Mouse (Mus musculus) liver, embryonic 11.5 days (tissue): ENCODE measurements at regions not wholly inside any gene's neighbourhood (a gene's known extent, or its start where the extent isn't known, plus 50 kb on each side); places are given as distances from the start of the nearest gene placed in this dataset.

Experiments used
- ATAC-seq: fragments of 200-750 bp; cut with Nextera tagmentation; replicated peaks from 2 replicates; pipeline ENCODE4 v1.8.0; 2017; ENCODE audit warnings: moderate number of reproducible peaks, mild to moderate bottlenecking, moderate TSS enrichment, moderate library complexity; ENCODE audit not compliant: low FRiP score
- DNase-seq: peaks from one replicate; pipeline ENCODE4 v3.0.0-alpha.2; 2017; ENCODE audit warnings: low spot score
- H3K27ac ChIP-seq: fragments of 300-500 bp; sonication (generic); 2 replicates; pipeline ENCODE4 v1.5.1; 2014; ENCODE audit warnings: mild to moderate bottlenecking, low read depth, low read length, control low read depth
- H3K27me3 ChIP-seq: fragments of 300-500 bp; sonication (generic); replicated peaks from 2 replicates; pipeline ENCODE4 v1.6.1; 2014; ENCODE audit warnings: low read length, mixed read lengths; ENCODE audit not compliant: control insufficient read depth, insufficient read depth
- H3K36me3 ChIP-seq: fragments of 300-500 bp; sonication (generic); 2 replicates; pipeline ENCODE4 v1.6.1; 2014; ENCODE audit warnings: mild to moderate bottlenecking, low read length, moderate library complexity, mixed read lengths; ENCODE audit not compliant: control insufficient read depth, insufficient read depth
- H3K4me1 ChIP-seq: fragments of 300-500 bp; sonication (generic); replicated peaks from 2 replicates; pipeline ENCODE4 v1.6.1; 2014; ENCODE audit warnings: low read length, mixed read lengths; ENCODE audit not compliant: control insufficient read depth, insufficient read depth
- H3K4me2 ChIP-seq: fragments of 300-500 bp; sonication (generic); 2 replicates; pipeline ENCODE4 v1.6.1; 2014; ENCODE audit warnings: mild to moderate bottlenecking, control low read depth, moderate library complexity
- H3K4me3 ChIP-seq: fragments of 300-500 bp; sonication (generic); 2 replicates; pipeline ENCODE4 v1.5.1; 2014; ENCODE audit warnings: low read depth, low read length, control low read depth
- H3K9ac ChIP-seq: fragments of 300-500 bp; sonication (generic); 2 replicates; pipeline ENCODE4 v1.6.1; 2014; ENCODE audit warnings: low read depth, low read length, control low read depth
- H3K9me3 ChIP-seq: fragments of 300-500 bp; sonication (generic); 2 replicates; pipeline ENCODE4 v1.6.1; 2016; ENCODE audit warnings: low read length, inconsistent platforms, mixed read lengths; ENCODE audit not compliant: control insufficient read depth
- WGBS: fragments of 180-500 bp; shearing (Covaris S2); extraction: QIAGEN DNeasy Blood & Tissue Kit; methylation state at CpG from one replicate; pipeline ENCODE4 v1.1.7; 2014; 5-methylcytosine and 5-hydroxymethylcytosine counted together

GRCm38 (mm10) chr15:11693772-11694270, 213.3 kb downstream of the Npr3 start:
- DNase-seq (no peak), ATAC-seq (no peak)
- no peak overlapping the region for H3K27ac ChIP-seq
- no peak overlapping the region for H3K4me3 ChIP-seq
- H3K4me1 ChIP-seq, result no peaks in the 10 kb centered on the region
- H3K27me3 ChIP-seq, result no peaks in the 10 kb centered on the region
- no peak overlapping the region for H3K9ac ChIP-seq
- WGBS, result 79% methylated on average over 14 of the region's 14 CpGs
- H3K4me2 ChIP-seq, result no peak overlapping the region
- no peaks in the 10 kb centered on the region for H3K36me3 ChIP-seq
- no peaks in the 10 kb centered on the region for H3K9me3 ChIP-seq

- no peak overlapping the region for H3K9ac ChIP-seq
- no peak for ATAC-seq
- no peaks in the 10 kb centered on the region for H3K4me1 ChIP-seq
- H3K4me2 ChIP-seq, result no peak overlapping the region
- H3K9me3 ChIP-seq, result no peaks in the 10 kb centered on the region
- no peak overlapping the region for H3K27ac ChIP-seq
- H3K4me3 ChIP-seq, result no peak overlapping the region
- DNase-seq, result no peak
- 81% methylated on average over 5 of the region's 5 CpGs for WGBS
- H3K27me3 ChIP-seq, result no peaks in the 10 kb centered on the region
- no peaks in the 10 kb centered on the region for H3K36me3 ChIP-seq
These were observed 242.2 kb downstream of the Npr3 start for GRCm38 (mm10) chr15:11664839-11665379.

- WGBS, result 76% methylated on average over 3 of the region's 3 CpGs
- no peak for ATAC-seq
These were observed 251.9 kb downstream of the Npr3 start for GRCm38 (mm10) chr15:11655168-11655567.

DNA sequence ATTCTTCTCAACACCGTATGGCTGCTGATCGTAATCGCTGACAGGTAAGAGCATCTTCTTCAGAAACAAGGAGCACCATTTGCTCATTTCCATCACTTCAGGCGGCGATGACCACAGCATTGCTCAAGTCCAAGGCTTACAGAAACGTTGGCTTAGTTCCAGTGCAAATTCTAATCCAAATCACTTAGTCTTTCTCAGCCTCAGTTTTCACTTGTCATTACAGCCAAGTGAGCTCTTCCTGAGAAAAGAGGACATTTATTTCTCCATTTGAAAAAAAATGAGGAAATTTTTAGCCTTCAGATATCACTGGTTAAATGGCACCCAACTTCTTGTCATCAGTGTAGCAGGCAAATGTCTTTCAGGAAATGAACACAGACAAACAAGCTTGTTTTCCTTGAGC, 246.8 kb upstream of the Tars start:
- Histone ChIP-seq H3K36me3 (no peaks in the 10 kb centered on the region), H3K4me3 (no peak overlapping the region), H3K4me2 (no peak overlapping the region), H3K27me3 (no peaks in the 10 kb centered on the region), H3K9me3 (no peaks in the 10 kb centered on the region), H3K4me1 (no peaks in the 10 kb centered on the region), H3K9ac (no peak overlapping the region), H3K27ac (no peak overlapping the region)
- DNase-seq, result no peak
- no peak for ATAC-seq
- 84% methylated on average over 6 of the region's 6 CpGs for WGBS

More at GRCm38 (mm10) chr15:11655168-11655567, 251.9 kb downstream of the Npr3 start:
- Histone ChIP-seq H3K4me3 (no peak overlapping the region), H3K4me2 (no peak overlapping the region), H3K9me3 (no peaks in the 10 kb centered on the region), H3K4me1 (no peaks in the 10 kb centered on the region), H3K36me3 (no peaks in the 10 kb centered on the region), H3K9ac (no peak overlapping the region), H3K27ac (no peak overlapping the region), H3K27me3 (no peaks in the 10 kb centered on the region)
- no peak for DNase-seq

GRCm38 (mm10) chr15:11644779-11645178, 245.3 kb upstream of the Tars start:
- no peak overlapping the region for H3K4me3 ChIP-seq
- 67% methylated on average over 7 of the region's 7 CpGs for WGBS
- no peak overlapping the region for H3K4me2 ChIP-seq
- no peaks in the 10 kb centered on the region for H3K36me3 ChIP-seq
- no peak for DNase-seq
- no peaks in the 10 kb centered on the region for H3K9me3 ChIP-seq
- ATAC-seq, result no peak
- H3K27me3 ChIP-seq, result no peaks in the 10 kb centered on the region
- no peak overlapping the region for H3K27ac ChIP-seq
- H3K4me1 ChIP-seq, result no peaks in the 10 kb centered on the region
- no peak overlapping the region for H3K9ac ChIP-seq

- Histone ChIP-seq H3K9me3 (no peaks in the 10 kb centered on the region), H3K4me1 (no peaks in the 10 kb centered on the region), H3K27ac (no peak overlapping the region), H3K36me3 (no peaks in the 10 kb centered on the region), H3K4me2 (no peak overlapping the region), H3K9ac (no peak overlapping the region), H3K27me3 (no peaks in the 10 kb centered on the region), H3K4me3 (no peak overlapping the region)
- DNase-seq, result no peak
- no peak for ATAC-seq
- WGBS, result 82% methylated on average over 2 of the region's 2 CpGs
These were observed 231.2 kb upstream of the Tars start for GRCm38 (mm10) chr15:11630654-11631053.

DNA sequence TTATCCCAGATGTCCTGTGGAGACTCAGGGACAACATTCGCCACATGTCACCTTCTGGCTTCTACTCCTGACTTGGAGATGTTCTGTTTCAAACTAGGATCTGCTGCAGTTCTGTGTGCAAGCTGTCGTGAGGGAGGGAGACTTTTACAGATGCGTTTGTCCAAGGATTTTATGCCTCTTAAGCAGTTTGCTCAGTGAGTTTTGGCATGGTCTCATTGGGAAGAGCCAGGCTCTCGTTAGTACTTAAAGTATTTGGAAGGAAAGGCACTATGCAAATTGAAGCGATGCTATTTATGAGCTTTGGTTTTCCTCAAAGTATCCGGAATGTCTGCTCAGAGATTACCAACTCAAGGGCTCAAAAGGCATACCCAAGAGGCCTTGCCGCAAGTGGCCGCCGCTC, 227.0 kb upstream of the Tars start:
- ATAC-seq, result no peak
- no peak for DNase-seq
- 80% methylated on average over 9 of the region's 9 CpGs for WGBS
- Histone ChIP-seq H3K9me3 (no peaks in the 10 kb centered on the region), H3K4me2 (no peak overlapping the region), H3K36me3 (no peaks in the 10 kb centered on the region), H3K4me3 (no peak overlapping the region), H3K27ac (no peak overlapping the region), H3K27me3 (no peaks in the 10 kb centered on the region), H3K9ac (no peak overlapping the region), H3K4me1 (no peaks in the 10 kb centered on the region)

GRCm38 (mm10) chr15:11612416-11612815, 213.0 kb upstream of the Tars start:
- DNase-seq, result no peak
- 43% methylated on average over 3 of the region's 3 CpGs for WGBS
- no peak for ATAC-seq

DNA sequence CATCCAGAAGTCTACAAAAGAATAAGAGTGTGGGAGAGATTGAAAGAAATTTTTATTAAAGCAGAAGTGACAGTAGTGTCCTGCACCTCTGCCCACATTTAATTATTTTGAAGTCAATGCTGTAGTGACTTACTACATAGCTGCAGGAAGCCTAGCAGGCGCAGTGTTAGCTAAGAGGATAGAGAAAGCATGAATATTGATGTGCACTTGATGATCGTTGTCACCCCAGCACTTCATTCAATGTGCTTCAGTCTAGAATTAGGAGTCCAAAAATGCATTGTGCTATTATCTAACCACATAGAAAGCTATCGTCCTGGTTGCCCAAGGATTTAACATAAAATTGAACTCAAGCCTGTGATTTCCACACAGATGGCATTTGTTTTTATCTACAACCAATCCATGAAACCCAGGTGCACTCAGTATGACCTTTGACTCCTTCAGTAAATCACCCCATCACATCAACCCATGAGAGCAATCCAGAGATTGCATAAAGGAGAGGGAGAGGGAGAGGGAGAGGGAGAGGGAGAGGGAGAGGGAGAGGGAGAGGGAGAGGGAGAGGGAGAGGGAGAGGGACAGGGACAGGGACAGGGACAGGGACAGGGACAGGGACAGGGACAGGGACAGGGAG, 210.7 kb upstream of the Tars start:
- H3K4me2 ChIP-seq, result no peak overlapping the region
- no peak overlapping the region for H3K9ac ChIP-seq
- H3K27ac ChIP-seq, result no peak overlapping the region
- DNase-seq (no peak), ATAC-seq (no peak)
- H3K36me3 ChIP-seq, result no peaks in the 10 kb centered on the region
- H3K4me3 ChIP-seq, result no peak overlapping the region
- no peaks in the 10 kb centered on the region for H3K9me3 ChIP-seq
- no peaks in the 10 kb centered on the region for H3K4me1 ChIP-seq
- no peaks in the 10 kb centered on the region for H3K27me3 ChIP-seq
- WGBS, result 68% methylated on average over 3 of the region's 3 CpGs

More at GRCm38 (mm10) chr15:11612416-11612815, 213.0 kb upstream of the Tars start:
- no peaks in the 10 kb centered on the region for H3K9me3 ChIP-seq
- no peaks in the 10 kb centered on the region for H3K36me3 ChIP-seq
- H3K9ac ChIP-seq, result no peak overlapping the region
- no peaks in the 10 kb centered on the region for H3K27me3 ChIP-seq
- no peaks in the 10 kb centered on the region for H3K4me1 ChIP-seq
- H3K27ac ChIP-seq, result no peak overlapping the region
- no peak overlapping the region for H3K4me3 ChIP-seq
- H3K4me2 ChIP-seq, result no peak overlapping the region
